Mouse (Mus musculus) liver, embryonic 16.5 days (tissue): ENCODE results near the gene Trio. TPM values are rescaled to one million over a fixed set of nuclear protein-coding genes. Genes with fewer than 3 reads are reported as not detected.
A peak's percentile ranks its signal among the peaks of the same experiment; 100 is the strongest.

ENCODE experiments used
- ATAC-seq: fragments of 200-750 bp; cut with Nextera tagmentation; 2 replicates; pipeline ENCODE4 v1.8.0; 2017; ENCODE audit warnings: low read depth, mild to moderate bottlenecking, moderate number of reproducible peaks, moderate library complexity
- H3K27ac ChIP-seq: fragments of 300-500 bp; sonication (generic); 2 replicates; pipeline ENCODE4 v1.5.1; 2014; ENCODE audit warnings: mild to moderate bottlenecking, low read length
- H3K27me3 ChIP-seq: fragments of 300-500 bp; sonication (generic); 2 replicates; pipeline ENCODE4 v1.6.1; 2014; ENCODE audit warnings: low read depth, low read length, mixed read lengths; ENCODE audit not compliant: control insufficient read depth, insufficient read depth
- H3K36me3 ChIP-seq: fragments of 300-500 bp; sonication (generic); 2 replicates; pipeline ENCODE4 v1.6.1; 2014; ENCODE audit warnings: mild to moderate bottlenecking; ENCODE audit not compliant: control insufficient read depth, insufficient read depth
- H3K4me1 ChIP-seq: fragments of 300-500 bp; sonication (generic); 2 replicates; pipeline ENCODE4 v1.6.1; 2014; ENCODE audit warnings: low read depth, low read length, mixed read lengths; ENCODE audit not compliant: control insufficient read depth
- H3K4me2 ChIP-seq: fragments of 300-500 bp; sonication (generic); 2 replicates; pipeline ENCODE4 v1.6.1; 2014; ENCODE audit warnings: low read depth, low read length, mixed read lengths
- H3K4me3 ChIP-seq: fragments of 300-500 bp; sonication (generic); 2 replicates; pipeline ENCODE4 v1.5.1; 2014; ENCODE audit warnings: low read depth, mild to moderate bottlenecking, low read length
- H3K9ac ChIP-seq: fragments of 300-500 bp; sonication (generic); 2 replicates; pipeline ENCODE4 v1.6.1; 2014; ENCODE audit warnings: low read depth, low read length
- H3K9me3 ChIP-seq: fragments of 300-500 bp; sonication (generic); replicated peaks from 2 replicates; pipeline ENCODE4 v1.6.1; 2016; ENCODE audit warnings: low read length; ENCODE audit not compliant: control insufficient read depth
- WGBS: fragments of 180-500 bp; shearing (Covaris S2); extraction: QIAGEN DNeasy Blood & Tissue Kit; methylation state at CpG from one replicate; pipeline ENCODE4 v1.1.7; 2014; ENCODE audit not compliant: insufficient replicate concordance; 5-methylcytosine and 5-hydroxymethylcytosine counted together
- polyA plus RNA-seq: library from polyadenylated mRNA; unstranded; fragments of >200 nt; fragmentation: Nextera tagmentation; extraction: Ambion mirVana; gene quantifications from 2 replicates; pipeline ENCODE4 v1.2.1, GENCODE M21; 2015

Gene Trio
- polyA plus RNA-seq, 1 experiment from 2014 or later, result 3.2 TPM

DNA sequence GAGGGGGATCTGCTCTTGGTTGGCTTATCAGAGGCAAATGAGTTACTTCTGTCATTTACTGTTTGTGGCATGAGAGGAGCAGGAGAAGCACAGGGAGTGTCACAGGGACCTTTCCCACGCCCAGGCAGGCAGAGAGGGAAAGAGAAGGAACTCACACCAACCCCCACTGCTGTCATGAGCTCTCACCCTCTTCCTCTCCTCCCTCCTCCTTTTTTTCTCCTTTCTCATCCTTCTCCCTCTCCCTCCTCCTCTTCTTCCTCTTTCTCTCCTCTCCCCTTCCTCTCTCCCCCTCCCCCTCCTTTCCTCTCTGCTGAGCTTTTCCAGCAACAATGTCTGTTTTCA lies 322.7 kb downstream of the Trio start:
- Histone ChIP-seq H3K4me1 (no peaks in the 10 kb centered on the region; the same call in 1 of the 2 replicates), H3K27me3 (no peaks in the 10 kb centered on the region), H3K9ac (no peak overlapping the region), H3K4me3 (no peak overlapping the region), H3K27ac (peak overlapping the region; percentile 66), H3K36me3 (no peaks in the 10 kb centered on the region), H3K4me2 (no peak overlapping the region), H3K9me3 (no peaks in the 10 kb centered on the region)
- peak; percentile 5; the same call in 1 of the 2 replicates for ATAC-seq
- WGBS, result 0% methylated on average over 1 of the region's 1 CpGs

DNA sequence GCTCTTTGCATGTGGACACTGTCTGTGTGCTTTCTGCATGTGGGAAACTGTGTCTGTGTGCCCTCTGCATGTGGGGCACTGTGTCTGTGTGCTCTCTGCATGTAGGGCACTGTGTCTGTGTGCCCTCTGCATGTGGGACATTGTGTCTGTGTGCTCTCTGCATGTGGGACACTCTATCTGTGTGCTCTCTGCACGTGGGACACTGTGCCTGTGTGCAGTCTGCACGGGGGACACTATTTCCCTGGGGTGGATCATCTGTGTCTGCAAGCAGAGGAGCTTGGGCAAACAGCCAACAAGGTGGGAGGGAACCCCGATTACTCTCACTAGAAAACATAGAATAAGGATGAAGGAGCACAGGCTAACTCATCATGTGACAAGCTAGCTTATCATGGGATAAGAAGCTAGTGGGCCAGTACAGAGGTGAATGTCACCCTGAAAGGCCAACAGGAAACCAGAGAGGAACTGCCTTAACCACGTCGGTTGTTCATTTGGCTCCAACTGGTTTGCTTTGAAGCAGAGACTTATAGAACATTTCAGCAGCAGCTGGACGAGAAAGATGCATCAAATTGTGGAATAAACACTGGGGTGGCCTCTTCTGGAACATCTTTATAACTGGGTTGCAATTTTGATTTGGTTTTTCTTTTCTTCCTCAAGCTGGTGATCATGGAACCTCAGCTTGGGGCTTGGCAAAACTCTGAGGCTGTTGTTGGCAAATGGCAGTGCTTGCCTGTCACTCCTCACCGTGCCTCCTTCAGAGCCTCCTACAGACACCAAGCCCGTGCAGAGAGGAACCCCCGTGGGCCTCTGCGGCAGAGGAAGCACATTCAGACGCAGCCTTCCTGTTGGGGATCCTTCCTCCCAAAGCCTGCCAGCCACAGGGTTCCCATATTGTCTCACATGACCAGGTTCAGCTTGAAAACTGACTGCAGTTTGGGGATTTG lies 323.3 kb downstream of the Trio start:
- H3K4me3 ChIP-seq, result no peak overlapping the region
- no peaks in the 10 kb centered on the region for H3K27me3 ChIP-seq
- no peaks in the 10 kb centered on the region for H3K36me3 ChIP-seq
- ATAC-seq, result peak; percentile 45; the same call in 1 of the 2 replicates
- H3K9ac ChIP-seq, result no peak overlapping the region
- H3K27ac ChIP-seq, result peak overlapping the region; percentile 66
- H3K9me3 ChIP-seq, result no peaks in the 10 kb centered on the region
- H3K4me2 ChIP-seq, result no peak overlapping the region
- WGBS, result 6% methylated on average over 11 of the region's 11 CpGs
- no peaks in the 10 kb centered on the region; the same call in 1 of the 2 replicates for H3K4me1 ChIP-seq

DNA sequence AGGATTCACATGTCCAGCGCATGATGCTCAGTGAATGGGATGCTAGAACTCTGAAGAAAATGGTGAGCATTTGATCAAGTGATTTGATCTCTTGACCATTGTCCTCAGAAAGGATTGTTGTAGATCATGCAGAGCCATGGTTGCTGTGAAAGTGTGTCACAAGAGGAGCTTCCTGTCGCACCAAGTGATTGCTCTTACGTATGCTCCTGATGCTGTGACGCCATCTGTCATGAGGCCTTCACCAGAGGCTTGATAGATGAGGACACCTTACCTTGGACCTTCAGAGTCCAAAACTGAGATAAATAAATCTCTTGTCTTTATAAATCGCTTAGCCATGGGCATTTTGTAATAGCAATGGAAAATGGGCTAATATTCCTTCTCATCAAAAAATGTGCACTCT lies 328.0 kb downstream of the Trio start:
- H3K9ac ChIP-seq, result no peak overlapping the region
- H3K36me3 ChIP-seq, result no peaks in the 10 kb centered on the region
- no peak overlapping the region for H3K4me2 ChIP-seq
- no peaks in the 10 kb centered on the region for H3K27me3 ChIP-seq
- no peak overlapping the region for H3K4me3 ChIP-seq
- 69% methylated on average over 5 of the region's 5 CpGs for WGBS
- no peaks in the 10 kb centered on the region for H3K9me3 ChIP-seq
- ATAC-seq, result no peak
- no peak overlapping the region for H3K27ac ChIP-seq
- no peaks in the 10 kb centered on the region; the same call in 1 of the 2 replicates for H3K4me1 ChIP-seq

DNA sequence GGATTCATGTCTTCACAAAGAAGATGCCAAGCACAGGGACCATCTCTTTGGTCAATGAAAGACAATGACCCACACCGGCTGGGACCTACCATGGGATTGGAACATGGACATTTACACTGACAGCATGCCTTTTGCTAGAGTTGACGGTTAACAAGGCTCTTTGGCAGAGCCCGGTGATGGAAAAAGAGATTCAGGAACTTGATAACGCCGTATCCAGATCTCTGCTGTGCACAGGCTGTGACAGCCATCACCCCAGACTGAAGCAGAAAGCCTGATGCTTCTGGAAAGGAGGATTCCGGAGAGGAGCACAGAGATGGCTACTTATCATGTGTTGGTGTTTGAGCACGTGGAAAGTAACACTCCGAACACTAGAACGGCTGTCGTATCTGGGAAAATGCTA lies 332.4 kb downstream of the Trio start:
- Histone ChIP-seq H3K4me3 (no peak overlapping the region), H3K4me2 (no peak overlapping the region), H3K27ac (no peak overlapping the region), H3K4me1 (no peaks in the 10 kb centered on the region), H3K27me3 (no peaks in the 10 kb centered on the region), H3K9ac (no peak overlapping the region), H3K9me3 (no peaks in the 10 kb centered on the region), H3K36me3 (no peaks in the 10 kb centered on the region)
- WGBS, result 50% methylated on average over 10 of the region's 10 CpGs
- no peak for ATAC-seq

DNA sequence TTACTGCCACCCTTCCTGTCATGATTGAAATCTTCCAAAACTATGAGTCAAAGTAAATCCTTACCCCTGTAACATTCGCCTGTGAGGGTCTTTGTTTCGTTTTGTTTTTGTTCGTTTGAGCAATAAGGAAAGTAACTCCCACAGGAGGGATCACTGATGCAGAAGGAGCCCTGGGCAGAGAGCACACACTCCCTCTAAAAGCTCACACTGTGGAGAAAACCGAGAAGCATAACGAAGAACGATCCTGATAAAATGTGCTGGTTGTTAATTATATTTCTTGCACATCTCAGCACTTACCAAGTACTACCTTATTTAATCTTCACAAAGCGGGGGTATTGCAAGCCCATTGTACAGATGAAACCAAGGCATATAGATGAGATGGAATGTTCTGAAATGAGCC lies 333.5 kb downstream of the Trio start:
- H3K36me3 ChIP-seq, result no peaks in the 10 kb centered on the region
- H3K4me2 ChIP-seq, result no peak overlapping the region
- no peak for ATAC-seq
- no peak overlapping the region for H3K4me3 ChIP-seq
- H3K27me3 ChIP-seq, result no peaks in the 10 kb centered on the region
- H3K9ac ChIP-seq, result no peak overlapping the region
- no peak overlapping the region for H3K27ac ChIP-seq
- no peaks in the 10 kb centered on the region for H3K4me1 ChIP-seq
- no peaks in the 10 kb centered on the region for H3K9me3 ChIP-seq
- WGBS, result 54% methylated on average over 7 of the region's 7 CpGs

DNA sequence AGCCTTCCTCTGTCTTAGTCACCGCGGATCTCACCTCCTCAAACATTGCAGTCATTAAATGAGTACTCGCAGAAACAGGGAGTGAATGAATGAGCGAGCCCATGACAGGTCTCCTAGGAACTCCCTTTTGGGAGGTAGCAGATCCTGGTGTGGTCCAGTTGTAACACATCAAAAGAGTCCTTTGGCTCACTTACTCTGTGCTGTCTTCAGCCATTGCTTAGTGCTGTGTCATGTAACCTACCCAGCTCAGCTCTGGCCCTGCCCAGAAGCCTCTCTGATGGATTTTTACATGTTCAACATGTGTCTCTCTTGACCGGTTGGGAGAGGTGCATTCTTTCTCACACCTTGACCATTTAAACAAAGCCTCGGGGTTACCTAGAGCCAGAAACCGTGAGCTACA lies 334.4 kb downstream of the Trio start:
- Histone ChIP-seq H3K9me3 (no peaks in the 10 kb centered on the region), H3K36me3 (no peaks in the 10 kb centered on the region), H3K9ac (no peak overlapping the region), H3K27me3 (no peaks in the 10 kb centered on the region), H3K4me2 (no peak overlapping the region), H3K4me1 (no peaks in the 10 kb centered on the region), H3K4me3 (no peak overlapping the region), H3K27ac (no peak overlapping the region)
- ATAC-seq, result no peak
- WGBS, result 72% methylated on average over 7 of the region's 7 CpGs

DNA sequence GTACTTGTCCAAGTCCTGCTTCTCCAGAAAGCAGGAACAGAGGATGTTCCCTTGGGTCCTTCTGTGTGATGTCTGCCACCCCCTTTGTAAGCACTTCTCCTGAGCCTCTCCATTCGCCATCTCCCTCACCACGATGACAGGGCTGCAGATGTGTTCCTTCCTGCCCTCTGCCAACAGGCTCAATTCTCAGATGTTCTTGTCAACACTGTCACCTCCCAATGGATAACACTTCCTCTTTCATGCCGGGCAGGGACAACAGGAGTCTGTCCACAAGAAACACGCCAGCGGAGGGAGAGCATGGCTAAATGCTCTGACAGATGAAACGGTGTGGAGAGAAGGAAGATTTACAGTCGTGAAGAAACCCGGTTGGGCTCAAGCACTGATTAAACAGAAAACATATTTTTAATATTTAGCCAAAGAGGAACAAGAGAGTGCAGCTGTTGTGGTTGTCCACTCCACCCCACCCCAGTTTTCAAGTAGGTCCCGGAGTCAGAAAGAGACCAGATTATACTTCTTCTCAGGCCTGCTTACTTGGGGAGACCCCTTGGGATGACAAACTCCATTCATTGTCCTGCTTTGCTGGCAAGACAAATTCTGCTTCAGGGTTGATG lies 337.5 kb downstream of the Trio start:
- no peaks in the 10 kb centered on the region for H3K36me3 ChIP-seq
- no peak overlapping the region for H3K9ac ChIP-seq
- no peak overlapping the region for H3K4me3 ChIP-seq
- no peak overlapping the region for H3K27ac ChIP-seq
- H3K9me3 ChIP-seq, result no peaks in the 10 kb centered on the region
- H3K4me2 ChIP-seq, result no peak overlapping the region
- 25% methylated on average over 9 of the region's 9 CpGs for WGBS
- ATAC-seq, result no peak
- no peaks in the 10 kb centered on the region for H3K4me1 ChIP-seq
- no peaks in the 10 kb centered on the region for H3K27me3 ChIP-seq

DNA sequence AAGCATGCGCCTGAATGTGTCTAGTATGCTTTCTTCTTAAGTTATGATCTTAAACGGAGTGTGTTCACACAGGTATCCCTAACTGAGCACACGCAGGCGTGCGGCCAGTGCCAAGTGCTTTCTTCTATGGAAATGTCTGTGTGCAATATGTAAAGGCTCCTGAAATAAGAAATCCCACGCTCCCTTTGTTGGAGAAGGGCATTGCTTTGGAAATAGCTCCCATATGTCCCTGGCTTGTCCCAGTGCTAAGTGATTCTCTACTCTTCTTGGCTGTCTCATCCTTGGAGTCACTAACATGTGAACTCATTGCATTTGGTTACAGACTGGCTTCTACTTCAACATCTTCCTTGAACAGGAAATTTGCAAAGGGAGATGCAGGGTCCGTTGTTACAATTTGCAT lies 340.8 kb downstream of the Trio start:
- WGBS, result 68% methylated on average over 7 of the region's 7 CpGs

DNA sequence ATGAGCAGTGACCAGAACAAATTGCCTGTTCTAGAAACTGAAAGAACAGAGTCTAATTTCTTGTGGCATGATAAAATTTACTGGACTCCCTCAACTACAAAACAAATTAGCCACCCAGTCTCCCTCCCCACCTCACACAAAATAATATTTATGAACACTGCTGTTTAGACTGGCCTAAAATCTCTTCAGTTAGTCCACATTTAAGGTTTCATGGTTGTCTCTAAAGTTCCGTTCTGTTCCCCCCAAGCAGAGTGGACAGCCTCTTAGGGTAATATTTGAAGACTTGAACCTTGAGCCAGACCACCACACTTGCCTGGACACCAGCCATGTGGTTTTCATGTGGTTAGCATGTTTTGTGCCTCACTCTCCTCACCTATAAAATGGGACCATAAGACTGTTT lies 342.4 kb downstream of the Trio start:
- Histone ChIP-seq H3K9ac (no peak overlapping the region), H3K36me3 (no peaks in the 10 kb centered on the region), H3K27me3 (peaks cover 15% of the 10 kb centered on the region), H3K4me3 (no peak overlapping the region), H3K9me3 (no peaks in the 10 kb centered on the region), H3K4me1 (peaks cover 5% of the 10 kb centered on the region), H3K4me2 (no peak overlapping the region), H3K27ac (no peak overlapping the region)
- no peak for ATAC-seq
- 59% methylated on average over 1 of the region's 1 CpGs for WGBS

More for the DNA sequence above, 340.8 kb downstream of the Trio start:
- Histone ChIP-seq H3K27ac (no peak overlapping the region), H3K4me3 (no peak overlapping the region), H3K9me3 (no peaks in the 10 kb centered on the region), H3K9ac (no peak overlapping the region), H3K36me3 (no peaks in the 10 kb centered on the region), H3K4me1 (peaks cover 5% of the 10 kb centered on the region), H3K4me2 (no peak overlapping the region), H3K27me3 (peaks cover 13% of the 10 kb centered on the region)
- no peak for ATAC-seq
